Mouse (Mus musculus): ENCODE data around the gene Tbx5.

Tbx5 gene

GRCm38 (mm10) chr5:119815247-119815646 is 17.2 kb upstream of the Tbx5 start:
- no peak for DNase-seq

DNA sequence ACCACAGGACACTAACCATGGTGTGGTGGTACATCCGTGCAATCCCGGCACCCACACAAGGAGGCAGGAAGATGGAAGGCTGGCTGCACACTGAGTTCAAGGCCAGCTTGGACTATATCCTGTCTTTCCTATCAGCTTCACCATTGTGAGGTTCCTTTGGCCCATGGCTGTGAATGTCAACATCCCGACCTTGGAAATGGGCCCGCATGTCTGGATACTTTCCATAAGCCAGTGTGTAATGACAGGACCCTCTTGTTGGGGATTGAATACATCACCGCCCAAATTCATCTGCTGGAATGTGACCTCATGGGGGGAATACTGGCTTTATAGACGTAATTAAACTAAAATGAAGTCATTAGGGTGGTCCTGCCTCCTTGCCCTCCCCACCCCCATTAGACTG is 12.0 kb upstream of the Tbx5 start:
- DNase-seq = no peak

DNA sequence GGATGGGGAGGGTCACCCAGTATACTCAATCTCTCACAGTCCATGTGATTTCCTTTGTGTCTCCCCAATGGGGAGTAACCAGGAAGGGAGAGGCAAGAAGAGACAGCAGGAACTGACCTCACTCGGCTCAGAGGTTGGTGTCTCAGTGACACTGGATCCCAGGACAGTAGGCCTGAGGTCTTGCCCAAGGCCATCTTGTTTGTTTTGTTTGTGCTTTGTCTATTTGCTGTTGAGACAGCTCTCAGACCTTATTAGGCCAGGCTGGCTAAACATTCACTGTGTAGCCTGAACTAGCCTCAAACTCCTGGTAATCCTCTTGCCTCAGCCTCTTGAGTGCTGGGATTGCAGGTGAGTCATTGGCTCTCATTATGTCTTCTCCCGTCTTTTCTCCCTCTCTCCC is 11.0 kb upstream of the Tbx5 start:
- DNase-seq = no peak

DNA sequence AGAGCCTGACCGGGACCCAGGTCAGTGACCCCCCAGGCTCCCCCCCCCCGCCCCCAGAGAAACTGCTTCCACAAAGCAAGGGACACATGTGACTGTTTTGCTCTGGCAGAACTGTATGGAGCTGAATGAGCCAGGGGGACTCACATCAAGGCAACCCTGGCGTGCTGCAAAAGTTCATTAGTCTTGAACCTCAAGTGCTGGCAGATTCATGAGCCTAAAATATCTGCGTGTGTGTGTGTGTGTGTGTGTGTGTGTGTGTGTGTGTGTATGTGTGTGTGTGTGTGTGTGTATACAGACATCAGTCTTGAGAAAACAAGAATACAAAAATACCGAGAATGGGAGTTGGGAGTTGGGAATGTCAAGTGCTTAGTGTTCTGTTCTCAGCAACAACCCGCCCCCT is 5.1 kb upstream of the Tbx5 start:
- no peak for DNase-seq

- DNase-seq = no peak
These were observed 1.9 kb upstream of the Tbx5 start for GRCm38 (mm10) chr5:119830611-119831010.

DNA sequence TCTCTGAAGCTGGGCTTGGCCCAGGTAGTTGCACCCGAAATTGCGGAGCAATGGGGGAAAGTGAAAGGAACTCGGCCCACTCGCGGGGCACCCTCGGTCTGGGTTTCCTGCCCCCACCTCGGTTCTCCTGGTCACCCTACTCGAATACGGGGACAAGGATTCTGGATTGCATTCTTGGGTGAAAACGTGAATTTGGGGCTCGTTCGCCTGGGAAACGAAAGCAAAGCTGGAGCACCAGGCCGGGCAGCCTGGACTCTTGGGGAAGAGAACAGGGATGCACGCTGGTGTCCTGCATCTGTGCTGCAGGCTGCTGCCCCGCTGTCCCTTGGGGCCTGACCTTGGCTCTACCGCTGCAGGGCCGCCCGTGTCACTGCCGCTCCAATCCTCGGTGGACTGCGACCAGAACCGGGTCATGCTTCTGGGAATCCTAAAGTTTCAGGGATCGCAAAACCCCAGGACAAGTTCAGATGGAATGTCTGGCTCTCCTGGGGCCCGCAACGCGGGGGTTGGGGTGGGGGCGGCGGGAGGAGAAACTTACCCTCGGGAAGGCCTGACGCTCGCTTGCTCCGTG is 1.2 kb upstream of the Tbx5 start:
- peak; percentile 54 for DNase-seq

DNA sequence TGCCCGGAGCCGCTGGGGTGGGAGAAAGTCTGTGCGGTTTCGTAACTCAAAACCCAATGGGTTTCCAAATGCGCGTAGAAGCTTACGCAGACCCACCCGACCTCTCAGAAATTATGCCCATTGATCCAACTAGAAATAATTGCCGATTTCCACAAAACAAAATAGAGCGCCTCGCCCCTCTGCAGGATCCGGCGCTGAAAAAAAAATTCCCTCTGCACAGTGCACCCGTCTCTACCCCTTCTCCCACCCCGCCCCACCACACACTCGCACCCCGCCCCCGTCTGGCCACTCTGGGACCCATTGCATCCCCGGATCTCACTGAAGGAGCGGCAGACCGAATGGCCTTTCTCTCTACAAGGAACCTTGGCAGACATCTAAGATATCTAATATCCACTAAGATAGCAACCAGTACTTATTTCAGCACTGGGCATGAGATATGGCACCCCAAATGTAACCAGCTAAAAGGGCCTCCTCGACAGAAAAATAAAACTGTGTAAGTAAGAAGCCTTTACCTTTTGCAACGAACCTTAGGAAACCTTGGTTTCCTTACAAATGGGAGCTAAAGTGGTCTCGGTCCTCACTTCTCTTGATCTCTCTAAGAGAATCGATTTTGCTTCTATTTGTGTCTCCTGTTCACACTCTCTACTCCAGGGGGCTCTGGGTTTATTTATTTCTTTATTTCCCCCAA is 533 bp upstream of the Tbx5 start:
- peak; percentile 38 for DNase-seq

DNA sequence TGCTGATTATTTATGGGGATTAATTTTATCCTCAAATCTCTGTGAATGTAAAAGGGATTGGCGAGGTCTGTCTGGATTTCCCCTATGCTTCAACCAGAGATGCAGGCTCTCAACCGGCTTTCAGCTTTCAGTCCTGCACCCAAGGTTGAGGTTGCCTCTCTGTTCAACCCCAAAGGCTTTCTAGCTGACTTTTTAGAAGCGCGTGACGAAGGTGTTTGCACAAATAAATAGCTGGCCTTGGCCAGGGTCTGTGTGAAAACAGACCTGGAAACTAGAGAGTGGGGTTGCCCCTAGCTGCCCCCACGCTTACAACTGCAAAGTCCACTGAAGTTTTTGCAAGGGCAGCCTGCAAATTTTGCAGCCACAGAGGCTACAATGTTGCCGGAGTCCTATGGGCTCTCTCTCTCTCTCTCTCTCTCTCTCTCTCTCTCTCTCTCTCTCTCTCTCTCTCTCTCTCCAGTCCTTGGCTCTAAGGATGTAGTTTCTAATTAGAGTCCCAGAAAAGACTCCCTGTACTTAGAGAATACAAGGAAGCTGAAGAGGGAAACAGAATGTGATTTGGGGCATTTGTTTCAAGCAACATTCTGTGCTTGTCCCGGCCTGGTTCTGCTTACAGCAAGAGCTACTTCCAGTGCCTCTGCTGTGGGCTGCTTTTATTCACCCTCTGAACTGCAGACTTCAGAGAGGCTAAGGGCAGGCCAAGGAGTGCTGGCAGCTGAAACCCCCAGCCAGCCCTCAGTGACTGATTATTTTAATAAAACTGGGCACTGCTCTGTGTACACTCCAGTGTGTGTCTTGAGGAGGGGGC is 959 bp downstream of the Tbx5 start:
- peak; percentile 29 for DNase-seq

DNA sequence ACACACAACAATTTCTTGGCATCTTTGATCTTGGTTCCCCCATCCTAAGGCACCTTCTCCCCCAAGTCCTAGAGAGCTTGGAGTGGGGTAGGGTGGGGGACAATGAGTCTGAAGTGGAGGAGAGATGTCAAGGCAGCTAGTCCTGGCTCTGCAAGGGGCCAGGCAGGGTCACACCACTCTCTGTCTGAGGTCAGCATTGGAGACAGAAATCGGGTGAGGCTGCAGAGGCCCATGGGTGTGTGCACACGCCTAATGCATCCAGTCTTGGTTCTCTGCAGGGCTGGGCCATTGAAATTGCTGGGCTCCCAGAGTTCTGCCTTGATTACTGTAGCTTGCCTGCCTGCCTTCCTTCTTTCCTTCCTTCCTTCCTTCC is 1.5 kb downstream of the Tbx5 start:
- no peak for DNase-seq

- DNase-seq = peak; percentile 63
These were observed 2.8 kb downstream of the Tbx5 start for GRCm38 (mm10) chr5:119835053-119835867.

DNA sequence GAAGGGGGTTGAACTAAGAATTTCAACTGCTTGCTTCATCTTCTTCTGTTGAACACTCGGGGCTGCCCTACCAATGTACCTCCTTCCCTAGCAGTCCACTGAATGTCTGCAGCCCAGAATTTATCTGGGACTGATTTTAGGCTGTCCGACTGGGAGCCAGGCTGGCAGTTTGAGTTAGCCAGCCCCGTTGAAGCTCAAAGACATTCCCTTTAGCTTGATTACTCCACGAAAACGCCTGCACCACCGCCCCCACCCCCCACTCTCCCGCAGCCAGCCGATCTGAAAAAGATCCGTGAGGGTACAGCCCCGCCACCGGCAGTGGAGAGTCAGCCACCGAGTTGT is 3.4 kb downstream of the Tbx5 start:
- DNase-seq = peak; percentile 31

GRCm38 (mm10) chr5:119836618-119837305 is 4.3 kb downstream of the Tbx5 start:
- peak; percentile 55 for DNase-seq

GRCm38 (mm10) chr5:119837306-119837675 is 4.8 kb downstream of the Tbx5 start:
- DNase-seq = peak; percentile 60

DNA sequence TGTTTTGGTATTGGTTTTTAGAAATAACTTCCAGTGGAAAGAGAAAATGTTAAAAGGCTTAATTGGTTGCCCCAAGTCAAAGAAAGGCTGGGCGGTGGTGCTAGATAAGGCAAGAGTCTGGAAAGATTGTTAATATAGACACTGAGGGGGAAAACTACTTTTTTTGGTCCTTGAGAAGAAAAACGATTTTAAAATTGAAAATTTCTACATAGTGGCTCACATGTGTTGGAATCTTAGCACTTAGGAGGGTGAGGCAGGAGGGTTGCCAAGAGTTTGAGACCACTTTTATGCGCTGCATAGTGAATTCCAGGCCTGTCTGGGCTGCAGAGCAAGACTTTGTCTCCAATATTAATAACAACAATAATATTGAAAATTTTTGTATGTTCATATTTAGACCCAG is 5.4 kb downstream of the Tbx5 start:
- DNase-seq = peak; percentile 33

DNA sequence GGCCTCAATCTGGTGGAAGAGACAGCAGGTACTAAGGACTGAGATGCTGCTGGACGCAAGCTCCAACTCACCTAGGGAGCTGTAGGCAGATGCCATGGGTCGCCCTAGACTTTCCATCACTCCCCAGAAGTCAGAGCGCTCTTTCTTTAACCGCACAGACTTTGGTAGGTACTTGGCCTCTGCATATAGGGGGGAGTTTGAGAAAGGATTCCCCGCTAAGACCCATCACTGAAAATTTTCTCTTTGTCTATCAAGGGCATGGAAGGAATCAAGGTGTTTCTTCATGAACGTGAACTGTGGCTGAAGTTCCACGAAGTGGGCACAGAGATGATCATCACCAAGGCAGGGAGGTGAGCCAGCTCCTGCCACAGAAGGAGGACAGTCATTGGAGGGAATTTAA is 6.0 kb downstream of the Tbx5 start:
- peak; percentile 26 for DNase-seq

DNA sequence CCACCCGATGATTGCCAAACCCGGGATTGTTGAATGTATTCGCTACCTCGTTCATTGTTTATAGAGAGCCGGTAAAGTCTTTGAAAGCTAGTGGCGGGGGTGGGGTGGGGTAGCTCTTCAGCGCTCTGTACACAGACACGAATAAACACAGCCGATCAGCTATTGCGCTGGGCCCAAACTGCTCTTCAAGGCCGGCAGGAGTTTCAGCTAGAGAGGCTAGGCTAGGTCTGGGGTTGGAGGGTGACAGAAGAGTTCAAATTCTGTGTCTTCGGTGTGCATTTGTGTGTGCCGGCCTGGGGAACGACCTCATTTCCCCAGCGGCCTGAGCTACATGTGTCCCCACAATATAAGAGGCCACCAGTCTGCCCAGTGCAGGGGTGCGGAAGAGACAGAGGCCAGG is 6.7 kb downstream of the Tbx5 start:
- DNase-seq = peak; percentile 44

DNA sequence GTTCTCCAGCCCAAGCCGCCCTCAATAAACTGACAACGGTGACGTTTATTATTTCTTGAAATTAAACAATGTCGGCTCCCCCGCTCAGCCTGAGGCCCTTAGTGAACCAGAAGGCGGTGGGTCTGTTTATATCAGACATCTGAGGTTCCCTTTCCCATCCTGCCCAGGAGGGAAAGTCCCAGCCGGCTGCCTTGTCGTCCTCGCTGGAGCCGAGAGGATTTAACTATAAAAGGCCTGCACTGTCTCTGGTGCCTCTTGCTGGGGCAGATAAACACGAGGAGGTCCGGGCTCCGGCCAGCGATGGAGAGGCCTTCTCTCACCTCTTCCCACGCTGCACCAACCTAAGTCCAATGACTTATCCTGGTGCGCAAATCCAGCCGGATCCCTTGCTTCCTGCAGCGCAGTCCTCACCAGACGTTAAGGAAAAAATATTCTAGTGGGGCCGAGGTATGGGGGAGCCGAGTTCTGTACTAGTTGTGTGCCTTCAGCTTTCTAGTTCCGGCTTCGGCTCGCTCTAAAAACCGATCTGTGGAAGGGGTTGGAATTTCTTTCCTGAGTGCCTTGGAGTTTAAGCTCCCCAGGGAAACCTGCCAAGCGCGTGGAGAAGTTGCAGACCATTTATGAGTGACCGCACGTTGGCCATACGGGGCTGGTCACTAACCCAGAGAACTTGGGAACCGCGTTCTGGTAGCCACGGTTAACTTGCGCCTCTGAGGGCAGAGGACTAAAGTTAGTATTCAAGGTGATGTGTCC is 7.3 kb downstream of the Tbx5 start:
- peak; percentile 52 for DNase-seq

- DNase-seq = peak; percentile 75
These were observed 7.9 kb downstream of the Tbx5 start for GRCm38 (mm10) chr5:119840404-119840803.

- peak; percentile 23 for DNase-seq
These were observed 9.4 kb downstream of the Tbx5 start for GRCm38 (mm10) chr5:119841634-119842420.

GRCm38 (mm10) chr5:119842701-119843393 is 10.4 kb downstream of the Tbx5 start:
- DNase-seq = no peak

GRCm38 (mm10) chr5:119843394-119843777 is 10.9 kb downstream of the Tbx5 start:
- DNase-seq = peak; percentile 22
